Mouse (Mus musculus) heart, postnatal 10 days (tissue): Measurements from ENCODE around the gene Vmn2r115. TPM values are rescaled to one million over a fixed set of nuclear protein-coding genes. Genes with fewer than 3 reads are reported as not detected.
"Not testable (repeated sequence)": the region's sequence is repeated elsewhere in the genome, so short reads cannot be mapped to it uniquely, and the experiment has no call there.

ENCODE experiments used
- DNase-seq, 2 experiments: peaks; one replicate each; pipeline ENCODE4 v3.0.0; 2021
- intact Hi-C: fragments of 180-260 bp; cut with DNase I; formaldehyde crosslinking; loops from one replicate; pipeline ENCODE4 v1.15.1; 2025
- total RNA-seq, 2 experiments: library from RNA; stranded (reverse); gene quantifications; 2 replicates each; pipeline ENCODE4 v1.2.3; 2021

Vmn2r115 gene
- total RNA-seq = not detected

DNA sequence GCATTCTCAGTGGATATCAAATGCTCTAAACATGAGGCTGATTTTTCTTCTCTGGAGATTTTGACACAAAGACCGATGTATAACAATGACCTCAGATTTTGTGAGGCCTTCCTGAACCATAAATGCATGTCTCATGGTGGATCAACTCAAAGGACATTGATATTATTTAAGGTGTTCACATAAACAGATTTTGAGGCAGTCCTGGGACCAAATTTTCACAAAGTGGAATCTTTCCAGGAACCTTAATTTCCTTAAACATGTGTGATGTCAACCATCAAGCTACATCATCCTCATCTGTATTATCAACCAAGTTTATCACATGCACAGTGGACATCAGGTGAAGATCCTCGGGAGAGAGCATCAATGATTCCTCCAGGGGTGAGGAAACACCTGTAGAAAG lies at the start of gene Vmn2r115:
Gene Vmn2r115, plus strand, starts transcription at position 301 of the 400 bp plus-strand sequence.
- DNase-seq, intact Hi-C loops: not testable (repeated sequence)

DNA sequence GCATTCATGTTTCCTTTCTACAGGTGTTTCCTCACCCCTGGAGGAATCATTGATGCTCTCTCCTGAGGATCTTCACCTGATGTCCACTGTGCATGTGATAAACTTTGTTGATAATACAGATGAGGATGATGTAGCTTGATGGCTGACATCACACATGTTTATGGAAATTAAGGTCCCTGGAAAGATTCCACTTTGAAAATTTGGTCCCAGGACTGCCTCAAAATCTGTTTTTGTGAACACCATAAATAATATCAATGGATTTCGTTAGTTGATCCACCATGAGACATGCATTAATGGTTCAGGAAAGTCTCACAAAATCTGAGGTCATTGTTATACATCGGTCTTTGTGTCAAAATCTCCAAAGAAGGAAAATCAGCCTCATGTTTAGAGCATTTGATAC lies 31.1 kb upstream of the Vmn2r115 start, which contains the start of gene Vmn2r114:
Gene Vmn2r114, minus strand, starts transcription at position 101 of the 400 bp plus-strand sequence.
- intact Hi-C loops, DNase-seq: not testable (repeated sequence)

DNA sequence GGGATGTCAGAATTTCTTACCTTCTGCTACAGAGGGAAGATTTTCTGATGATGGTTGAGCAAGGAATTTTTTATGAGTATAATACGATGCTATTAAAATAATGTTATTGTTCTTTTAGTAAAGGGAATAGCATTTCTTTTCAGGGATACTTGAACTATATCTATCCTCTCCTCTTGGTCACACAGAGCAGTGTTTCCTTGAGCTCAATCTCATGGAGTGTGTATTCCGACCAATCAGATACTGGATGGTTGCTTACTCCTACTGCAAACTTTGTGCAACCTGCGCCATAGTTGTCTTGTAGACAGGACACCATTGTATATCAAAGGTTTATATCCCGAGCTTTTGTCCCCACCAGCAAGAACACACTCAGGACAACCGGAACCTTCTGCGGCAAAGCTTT lies 12.9 kb upstream of the Vmn2r115 start:
- no peak for DNase-seq
- intact Hi-C loops = no loop called here

DNA sequence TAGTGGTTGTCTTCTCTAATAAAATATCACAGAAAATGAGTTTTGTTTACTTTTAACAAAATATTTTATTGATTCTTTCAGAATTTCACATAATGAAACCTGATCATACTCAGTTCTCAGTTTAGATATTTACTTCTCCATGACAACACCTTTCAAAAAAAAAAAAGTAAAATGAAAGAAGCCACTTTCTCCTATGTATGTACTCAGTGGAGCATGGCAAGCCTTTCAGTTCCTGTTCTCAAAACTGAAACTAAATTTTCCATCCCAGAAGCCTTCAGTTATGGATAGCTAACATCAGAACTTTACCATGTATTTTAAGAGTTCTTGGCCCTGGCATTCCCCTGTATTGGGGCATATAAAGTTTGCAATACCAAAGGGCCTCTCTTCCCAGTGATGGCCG lies 8.1 kb downstream of the Vmn2r115 start:
- DNase-seq = no peak
- intact Hi-C loops = no loop called here

DNA sequence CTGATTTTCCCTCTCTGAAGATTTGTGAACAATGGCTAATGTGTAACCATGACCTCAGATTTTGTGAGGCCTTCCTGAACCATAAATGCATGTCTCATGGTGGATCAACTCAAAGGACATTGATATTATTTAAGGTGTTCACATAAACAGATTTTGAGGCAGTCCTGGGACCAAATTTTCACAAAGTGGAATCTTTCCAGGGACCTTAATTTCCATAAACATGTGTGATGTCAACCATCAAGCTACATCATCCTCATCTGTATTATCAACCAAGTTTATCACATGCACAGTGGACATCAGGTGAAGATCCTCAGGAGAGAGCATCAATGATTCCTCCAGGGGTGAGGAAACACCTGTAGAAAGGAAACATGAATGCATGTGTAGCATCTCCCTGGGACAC lies 40.8 kb downstream of the Vmn2r115 start, which contains the start of gene Vmn2r116:
Gene Vmn2r116, plus strand, starts transcription at position 301 of the 400 bp plus-strand sequence.
- intact Hi-C loops = not testable (repeated sequence)

More for the DNA sequence above, 40.8 kb downstream of the Vmn2r115 start, which contains the start of gene Vmn2r116:
- not testable (repeated sequence) for DNase-seq

Other genes starting within 250 kb of the Vmn2r115 start
- gene Zfp40, start 150.5 kb upstream of the Vmn2r115 start, total RNA-seq = 1 to 10 TPM; 7.9 to 9.0 TPM
- not detected for gene Vmn2r114, start 31.2 kb upstream of the Vmn2r115 start, total RNA-seq
- gene Vmn2r116, start 40.9 kb downstream of the Vmn2r115 start, total RNA-seq = not detected
- gene Vmn2r117, start 136.0 kb downstream of the Vmn2r115 start, total RNA-seq = not detected
- 1 to 10 TPM; 5.4 to 7.1 TPM for gene Zfp213, start 220.5 kb downstream of the Vmn2r115 start, total RNA-seq